Mouse (Mus musculus): Measurements from ENCODE around the gene Mpc2. TPM values are rescaled to one million over a fixed set of nuclear protein-coding genes. Genes with fewer than 3 reads are reported as not detected.

The Mpc2 gene
- polyA plus RNA-seq, 1 experiment from 2014 or later, result 270 TPM

DNA sequence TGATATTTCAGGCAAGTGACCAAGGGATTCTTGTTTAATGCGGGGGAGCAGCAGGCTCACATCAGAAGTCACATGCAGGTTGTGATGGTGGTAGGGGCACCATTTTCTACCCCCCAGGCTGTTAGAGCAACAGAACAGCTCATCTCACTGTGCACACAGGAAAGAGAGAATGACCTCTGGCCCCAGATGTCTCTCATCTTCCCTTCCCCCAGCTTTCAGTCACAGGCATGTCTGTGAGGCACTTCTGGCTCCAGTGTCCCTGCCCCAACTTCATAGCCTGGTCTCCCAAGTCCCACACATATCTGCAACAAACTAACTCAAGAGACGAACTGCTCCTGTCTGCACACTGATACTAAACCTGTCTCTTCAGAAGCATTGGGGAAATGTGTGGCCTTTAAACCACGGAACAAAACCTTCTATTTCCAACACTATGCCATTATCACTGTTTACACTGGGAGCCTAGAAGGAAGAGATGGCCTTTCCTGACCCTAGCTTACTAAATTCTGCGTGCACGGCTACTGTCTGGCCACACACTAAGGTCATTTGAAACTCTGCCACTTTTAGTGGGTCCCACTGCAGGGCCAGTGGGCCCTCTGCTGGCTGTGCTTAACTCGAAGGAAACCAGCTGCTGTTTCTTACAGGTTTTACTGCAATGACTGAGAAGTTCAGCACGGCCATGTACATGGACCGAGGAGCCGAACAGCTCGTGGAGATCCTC is 43.0 kb downstream of the Mpc2 start:
- Histone ChIP-seq H3K36me3 (replicated peaks) (no peaks in the 10 kb centered on the region), H3K9ac (no peak overlapping the region), H3K4me2 (peak overlapping the region; percentile 1), H3K4me3 (replicated peaks) (no peak overlapping the region; the same call in 1 of the 2 replicates), H3K9me3 (replicated peaks) (no peaks in the 10 kb centered on the region), H3K27me3 (no peaks in the 10 kb centered on the region), H3K27ac (replicated peaks) (no peak overlapping the region), H3K4me1 (replicated peaks) (no peaks in the 10 kb centered on the region)
- peak; percentile 47; the same call in 1 of the 2 replicates for ATAC-seq (ENCODE audit: insufficient read depth)
- 40% methylated on average over 10 of the region's 10 CpGs for WGBS (ENCODE audit: insufficient replicate concordance)

DNA sequence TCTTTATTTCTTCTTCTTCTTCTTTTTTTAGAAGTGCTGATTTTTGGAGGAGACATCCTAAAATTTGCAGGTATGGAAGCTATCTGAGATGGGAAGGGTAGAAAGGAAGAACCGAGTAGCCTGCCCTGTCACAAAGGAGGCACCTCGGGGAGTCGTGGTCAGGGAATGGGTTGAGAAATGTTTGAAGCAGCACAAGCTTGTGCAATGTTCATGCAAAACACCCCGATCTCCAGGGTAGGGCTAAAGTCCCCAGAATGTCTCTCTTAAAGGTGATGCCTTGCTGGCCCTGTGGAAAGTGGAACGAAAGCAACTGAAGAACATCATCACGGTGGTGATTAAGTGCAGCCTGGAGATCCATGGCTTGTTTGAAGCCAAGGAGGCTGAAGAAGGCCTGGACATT is 45.9 kb downstream of the Mpc2 start:
- H3K27me3 ChIP-seq, result no peaks in the 10 kb centered on the region

DNA sequence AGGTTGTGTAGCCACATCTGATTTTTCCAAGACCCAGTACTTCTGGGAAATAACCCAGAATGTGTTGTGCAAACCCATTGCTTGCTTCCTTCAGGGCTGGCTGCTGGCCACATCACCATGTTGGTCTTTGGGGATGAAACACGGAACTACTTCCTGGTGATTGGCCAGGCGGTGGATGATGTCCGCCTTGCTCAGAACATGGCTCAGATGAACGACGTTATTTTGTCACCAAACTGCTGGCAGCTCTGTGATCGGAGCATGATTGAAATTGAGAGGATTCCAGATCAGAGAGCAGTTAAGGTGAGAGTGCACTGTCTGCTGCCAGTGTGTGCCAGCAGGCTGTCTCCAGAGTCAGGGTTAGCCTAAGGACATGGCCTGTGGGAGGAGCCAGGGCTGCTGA is 49.7 kb downstream of the Mpc2 start:
- ATAC-seq (ENCODE audit: insufficient read depth), result no peak
- Histone ChIP-seq H3K27me3 (no peaks in the 10 kb centered on the region), H3K4me3 (replicated peaks) (no peak overlapping the region), H3K9me3 (replicated peaks) (no peaks in the 10 kb centered on the region), H3K4me1 (replicated peaks) (no peaks in the 10 kb centered on the region), H3K4me2 (no peak overlapping the region), H3K36me3 (replicated peaks) (no peaks in the 10 kb centered on the region), H3K27ac (replicated peaks) (no peak overlapping the region), H3K9ac (no peak overlapping the region)
- WGBS (ENCODE audit: insufficient replicate concordance), result 78% methylated on average over 6 of the region's 6 CpGs

More for the DNA sequence above, 45.9 kb downstream of the Mpc2 start:
- Histone ChIP-seq H3K27ac (replicated peaks) (no peak overlapping the region), H3K4me1 (replicated peaks) (no peaks in the 10 kb centered on the region), H3K4me2 (no peak overlapping the region), H3K9me3 (replicated peaks) (no peaks in the 10 kb centered on the region), H3K36me3 (replicated peaks) (no peaks in the 10 kb centered on the region), H3K4me3 (replicated peaks) (no peak overlapping the region), H3K9ac (no peak overlapping the region)
- ATAC-seq (ENCODE audit: insufficient read depth), result no peak
- 55% methylated on average over 6 of the region's 6 CpGs for WGBS (ENCODE audit: insufficient replicate concordance)

DNA sequence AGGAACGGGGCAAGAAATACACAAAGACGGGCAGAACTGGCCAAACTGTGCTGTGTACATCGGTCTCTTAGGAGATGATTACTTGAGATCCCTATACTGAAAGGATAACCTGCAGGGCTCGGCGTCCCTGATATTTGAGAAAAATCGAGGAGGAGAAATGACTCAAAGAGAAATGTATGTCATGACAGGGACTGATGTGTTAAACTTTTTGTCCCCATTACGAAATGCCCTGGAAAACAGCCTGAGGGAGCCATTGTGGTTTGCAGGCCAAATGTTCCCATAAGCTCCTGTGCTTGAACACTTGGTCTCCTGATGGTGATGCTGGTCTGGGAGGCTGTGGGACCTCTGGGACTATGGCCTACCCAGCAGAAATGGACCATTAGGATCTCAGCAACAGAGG is 60.3 kb downstream of the Mpc2 start:
- Histone ChIP-seq H3K36me3 (replicated peaks) (no peaks in the 10 kb centered on the region), H3K9ac (no peak overlapping the region), H3K27me3 (no peaks in the 10 kb centered on the region), H3K4me3 (replicated peaks) (no peak overlapping the region), H3K27ac (replicated peaks) (no peak overlapping the region), H3K4me2 (no peak overlapping the region), H3K9me3 (replicated peaks) (no peaks in the 10 kb centered on the region), H3K4me1 (replicated peaks) (no peaks in the 10 kb centered on the region)
- no peak for ATAC-seq (ENCODE audit: insufficient read depth)
- WGBS (ENCODE audit: insufficient replicate concordance), result 65% methylated on average over 7 of the region's 7 CpGs

Other genes with a start within 250 kb of the Mpc2 start
- gene Tiprl, start 223.6 kb upstream of the Mpc2 start, polyA plus RNA-seq (2015; fragmentation: Nextera tagmentation; extraction: Ambion mirVana), result 36.5 and 38.1 TPM in 2 replicates
- gene Gpr161, start 164.8 kb upstream of the Mpc2 start, polyA plus RNA-seq (2015; fragmentation: Nextera tagmentation; extraction: Ambion mirVana), result 0.05 TPM in 2 replicates
- 15.5 and 17.7 TPM in 2 replicates for gene Dcaf6, start 162 bp upstream of the Mpc2 start, polyA plus RNA-seq (2015; fragmentation: Nextera tagmentation; extraction: Ambion mirVana)
- 0.08 and 0.10 TPM in 2 replicates for gene Adcy10, start 24.5 kb downstream of the Mpc2 start, polyA plus RNA-seq (2015; fragmentation: Nextera tagmentation; extraction: Ambion mirVana)
- gene Mpzl1, start 173.9 kb downstream of the Mpc2 start, polyA plus RNA-seq (2015; fragmentation: Nextera tagmentation; extraction: Ambion mirVana), result 25.5 and 28.7 TPM in 2 replicates
- 11.5 and 12.0 TPM in 2 replicates for gene Rcsd1, start 249.1 kb downstream of the Mpc2 start, polyA plus RNA-seq (2015; fragmentation: Nextera tagmentation; extraction: Ambion mirVana)